Mouse (Mus musculus): ENCODE data around the gene Gprasp2. TPM values are rescaled to one million over a fixed set of nuclear protein-coding genes. Genes with fewer than 3 reads are reported as not detected.
"Not testable (repeated sequence)": the region's sequence is repeated elsewhere in the genome, so short reads cannot be mapped to it uniquely, and the experiment has no call there.

Gprasp2 gene
- total RNA-seq (2022), result 1 to 10 TPM; 1.2 to 5.5 (median 2.4) TPM

DNA sequence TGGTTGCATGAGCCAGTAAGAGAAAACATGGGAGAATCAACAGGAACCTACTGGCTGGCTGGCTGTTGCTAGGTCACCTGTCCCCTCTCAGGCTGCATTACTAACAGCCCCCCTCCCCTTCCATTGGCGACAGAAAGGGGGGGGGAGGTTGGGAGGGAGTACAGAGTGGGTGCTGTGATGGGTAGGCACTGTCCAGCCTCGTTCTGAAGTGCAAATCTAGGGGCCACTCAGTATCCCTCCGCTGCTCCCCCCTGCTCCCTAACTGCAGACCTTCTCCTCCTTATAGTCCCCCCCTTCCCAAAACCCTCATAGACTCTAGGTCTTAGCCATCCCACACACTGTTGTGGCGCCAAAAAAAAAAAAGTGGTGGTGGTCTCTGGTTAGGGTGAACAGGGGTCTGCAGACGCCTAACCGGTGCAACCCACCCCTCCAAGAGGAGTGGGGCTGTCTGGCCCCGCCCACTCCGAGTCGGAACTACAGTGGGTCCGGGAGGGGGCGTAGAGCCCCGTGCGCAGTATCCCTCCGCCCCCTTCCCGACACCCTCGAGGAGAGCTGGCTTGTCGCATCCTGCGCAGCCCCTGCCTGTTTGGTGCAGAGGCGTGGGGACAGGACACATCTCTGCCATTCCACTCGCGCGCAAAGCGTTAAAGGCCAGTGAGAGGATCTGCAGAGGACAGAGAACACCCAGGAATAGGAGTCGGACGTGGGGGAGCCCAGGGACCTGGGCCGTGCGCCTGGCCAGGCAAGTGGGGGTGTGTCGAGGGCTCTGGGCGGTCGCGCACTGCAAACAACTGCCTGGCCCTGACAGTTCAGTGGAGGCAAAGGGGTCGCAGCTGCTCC, at the start of gene Gprasp2:
Gene Gprasp2, plus strand, starts transcription at position 514 of the 840 bp plus-strand sequence.
- peak; percentile 0 for DNase-seq (ENCODE audit: low spot score)

DNA sequence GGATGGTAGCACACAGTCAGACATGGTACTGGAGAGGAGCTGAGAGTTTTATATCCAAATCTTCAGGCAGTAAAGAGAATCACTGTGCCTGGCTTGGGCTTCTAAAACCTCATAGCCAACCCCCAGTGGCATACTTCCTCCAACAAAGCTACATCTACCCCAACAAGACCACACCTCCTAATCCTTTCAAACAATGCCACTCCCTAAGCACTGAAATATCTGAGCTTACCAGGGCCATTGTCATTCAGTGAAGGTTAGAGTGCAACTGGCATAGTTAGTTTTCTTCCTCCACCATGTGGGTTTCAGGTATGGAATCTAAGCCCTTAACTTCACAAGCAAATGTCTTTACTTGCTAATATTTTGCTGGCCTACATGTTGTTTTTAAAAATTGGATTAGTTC, 47.3 kb upstream of the Gprasp2 start:
- no peak for DNase-seq (ENCODE audit: low spot score)

DNA sequence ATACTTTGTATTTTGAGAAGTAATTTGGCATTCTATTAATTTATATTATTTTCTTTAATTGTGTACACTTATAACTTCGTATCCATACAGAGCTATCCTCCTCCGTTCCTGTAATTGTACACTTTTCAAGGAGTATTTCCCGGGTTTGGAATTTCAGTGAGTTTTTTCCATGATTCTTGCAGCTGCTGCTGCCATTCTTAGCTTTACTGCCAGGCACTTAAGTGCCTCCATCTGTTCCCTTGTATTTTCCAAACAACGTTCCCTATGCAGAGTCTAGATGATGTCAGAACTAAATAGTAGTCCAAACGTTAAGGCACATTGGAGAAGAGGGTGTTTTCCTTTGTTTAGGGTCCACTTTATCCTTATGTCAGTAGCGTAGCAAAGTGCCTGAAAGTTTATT, 46.5 kb upstream of the Gprasp2 start:
- DNase-seq (ENCODE audit: low spot score), result no peak

DNA sequence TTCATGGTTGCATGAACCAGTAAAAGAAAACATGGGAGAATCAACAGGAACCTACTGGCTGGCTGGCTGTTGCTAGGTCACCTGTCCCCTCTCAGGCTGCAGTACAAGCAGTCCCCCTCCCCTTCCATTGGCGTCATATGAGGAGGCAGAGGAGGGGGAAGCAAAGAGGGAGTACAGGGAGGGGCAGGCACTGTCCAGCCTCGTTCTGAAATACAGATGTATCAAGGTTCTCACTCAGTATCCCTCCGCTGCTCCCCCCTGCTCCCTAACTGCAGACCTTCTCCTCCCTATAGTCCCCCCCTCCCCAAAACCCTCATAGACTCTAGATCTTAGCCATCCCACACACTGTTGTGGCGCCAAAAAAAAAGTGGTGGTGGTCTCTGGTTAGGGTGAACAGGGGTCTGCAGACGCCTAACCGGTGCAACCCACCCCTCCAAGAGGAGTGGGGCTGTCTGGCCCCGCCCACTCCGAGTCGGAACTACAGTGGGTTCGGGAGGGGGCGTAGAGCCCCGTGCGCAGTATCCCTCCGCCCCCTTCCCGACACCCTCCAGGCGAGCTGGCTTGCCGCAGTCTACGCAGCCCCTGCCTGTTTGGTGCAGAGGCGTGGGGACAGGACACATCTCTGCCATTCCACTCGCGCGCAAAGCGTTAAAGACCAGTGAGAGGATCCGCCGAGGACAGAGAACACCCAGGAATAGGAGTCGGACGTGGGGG, 43.1 kb upstream of the Gprasp2 start:
- not testable (repeated sequence) for DNase-seq (ENCODE audit: low spot score)

DNA sequence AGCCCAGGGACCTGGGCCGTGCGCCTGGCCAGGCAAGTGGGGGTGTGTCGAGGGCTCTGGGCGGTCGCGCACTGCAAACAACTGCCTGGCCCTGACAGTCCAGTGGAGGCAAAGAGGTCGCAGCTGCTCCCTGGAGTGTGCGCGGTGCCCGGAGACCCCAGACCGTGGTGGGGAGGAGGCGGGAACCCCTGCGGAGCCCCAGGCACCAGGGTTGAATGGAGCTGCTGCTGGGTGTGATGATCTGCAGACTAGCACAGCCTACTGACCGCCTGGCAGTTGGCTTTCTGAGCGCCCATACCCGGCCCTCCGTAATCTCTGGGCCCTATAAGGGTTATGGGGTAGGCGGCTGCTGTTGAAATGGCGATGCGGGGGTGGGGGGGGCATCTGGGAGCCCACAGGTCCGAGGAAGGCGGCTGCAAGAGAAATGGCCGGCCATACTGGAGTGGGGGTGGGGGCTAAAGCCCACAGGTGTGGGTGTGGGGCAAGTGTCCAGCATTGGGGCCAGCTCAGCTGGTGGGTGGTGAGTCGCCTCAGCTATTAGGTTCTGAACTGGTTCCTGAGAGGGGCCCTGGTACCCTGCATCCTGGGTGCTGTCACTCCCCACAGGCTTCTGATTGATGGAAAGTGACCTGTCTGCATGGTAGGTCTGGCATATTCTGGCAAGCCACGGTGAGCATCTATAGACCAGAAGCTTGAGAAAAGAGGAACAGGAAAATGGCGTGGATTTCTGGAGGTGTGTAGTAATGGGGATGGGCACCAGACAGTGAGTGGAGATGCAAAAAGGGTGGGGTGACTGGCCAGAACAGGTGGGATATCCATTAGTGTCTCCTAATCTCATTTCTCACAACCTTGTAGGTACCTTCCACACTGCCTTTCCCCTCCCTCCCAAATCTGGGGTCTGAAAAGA, 42.3 kb upstream of the Gprasp2 start:
- not testable (repeated sequence) for DNase-seq (ENCODE audit: low spot score)

DNA sequence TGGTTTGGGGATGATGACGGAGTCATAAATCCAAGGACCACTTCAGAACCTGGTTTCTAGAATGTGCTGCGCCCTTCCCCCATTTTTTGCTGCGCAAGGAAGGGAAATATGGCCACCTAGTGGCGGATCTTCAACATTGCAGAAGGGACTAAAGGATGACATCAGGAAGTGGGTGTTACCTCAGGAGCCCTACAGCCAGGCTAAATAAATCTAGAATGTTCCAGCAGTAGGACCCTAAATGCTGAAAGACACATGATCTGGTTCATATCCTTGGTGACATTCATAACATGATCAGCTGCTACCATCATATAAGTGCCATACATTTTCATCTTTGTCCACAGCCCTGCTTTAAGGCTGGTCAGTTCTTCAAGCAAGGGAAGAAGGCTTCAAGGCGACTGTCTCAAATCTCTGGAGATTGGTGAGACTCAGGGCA, 41.6 kb upstream of the Gprasp2 start, which contains the start of gene Bhlhb9:
Gene Bhlhb9, plus strand, starts transcription at position 383 of the 433 bp plus-strand sequence.
- DNase-seq (ENCODE audit: low spot score), result peak; percentile 44

DNA sequence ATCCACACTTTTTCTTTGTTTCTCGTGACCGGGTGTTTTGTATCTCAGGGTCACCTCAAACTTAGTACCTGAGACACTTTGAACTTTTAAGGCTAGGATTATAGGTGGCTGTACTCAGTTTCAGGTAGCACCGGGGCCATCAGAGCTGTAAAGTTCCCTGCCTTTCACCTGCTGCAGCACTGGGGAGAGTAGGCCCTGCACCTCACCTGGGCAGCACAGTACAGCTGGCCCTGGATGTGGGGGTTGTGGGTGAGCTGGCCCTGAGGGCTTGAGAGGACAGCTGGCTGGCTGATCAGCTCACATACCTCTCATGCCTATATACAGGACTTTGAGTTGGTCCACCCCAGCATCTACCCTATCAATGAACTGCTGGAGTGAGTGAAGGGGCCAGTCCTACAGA, 34.7 kb upstream of the Gprasp2 start:
- DNase-seq (ENCODE audit: low spot score), result no peak

DNA sequence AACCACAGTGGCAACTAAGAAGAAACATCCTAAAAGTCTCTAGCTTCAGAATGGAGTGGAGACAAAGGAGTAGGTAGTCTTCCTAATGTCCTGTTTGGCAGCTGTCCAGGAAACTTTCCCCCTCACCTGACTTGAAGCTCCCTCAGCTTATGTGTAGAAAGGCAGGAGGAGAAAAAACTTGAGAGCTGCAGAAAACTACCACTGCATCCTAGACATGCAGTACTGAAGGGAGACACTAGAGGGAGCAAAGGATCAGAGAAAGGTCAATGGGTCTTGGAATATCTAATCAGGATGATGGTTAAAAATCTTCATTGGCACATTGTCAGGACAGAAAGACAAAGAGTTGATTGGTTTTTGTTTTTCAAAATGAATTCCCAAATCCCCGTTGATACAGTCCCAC, 33.1 kb upstream of the Gprasp2 start:
- peak; percentile 23 for DNase-seq (ENCODE audit: low spot score)

DNA sequence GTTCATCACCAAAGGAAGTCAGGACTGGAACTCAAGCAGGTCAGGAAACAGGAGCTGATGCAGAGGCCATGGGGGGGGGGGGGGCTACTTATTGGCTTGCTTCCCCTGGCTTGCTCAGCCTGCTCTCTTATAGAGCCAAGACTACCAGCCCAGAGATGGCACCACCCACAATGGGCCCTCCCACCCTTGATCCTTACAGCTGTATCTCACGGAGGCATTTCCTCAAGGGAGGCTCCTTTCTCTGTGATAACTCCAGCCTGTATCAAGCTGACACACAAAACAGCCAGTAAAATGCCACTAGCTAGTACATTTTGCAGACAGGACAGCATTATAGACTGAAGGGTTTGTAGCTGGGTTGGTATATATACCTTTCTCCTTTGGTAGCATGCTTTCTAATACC, 2.9 kb upstream of the Gprasp2 start:
- not testable (repeated sequence) for DNase-seq (ENCODE audit: low spot score)

DNA sequence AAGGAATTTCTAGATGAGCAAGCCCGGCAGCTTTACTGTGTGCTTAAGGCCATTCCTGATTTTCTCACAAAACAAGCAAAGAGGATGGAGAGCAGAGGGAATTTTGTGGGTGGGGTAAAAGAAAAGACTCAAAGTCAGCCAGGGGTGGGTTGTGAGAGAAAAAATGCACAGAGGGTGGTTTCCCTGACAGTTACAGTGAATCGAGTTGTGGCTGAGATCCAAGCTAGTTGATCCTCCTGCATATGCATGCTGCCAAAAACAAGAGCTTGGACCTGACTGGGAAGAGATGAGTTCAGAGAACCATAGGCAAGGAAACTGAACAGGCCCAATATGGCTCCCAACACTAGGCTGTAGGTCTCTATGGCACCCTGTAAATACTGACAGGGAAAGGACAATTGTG, 938 bp upstream of the Gprasp2 start:
- no peak for DNase-seq (ENCODE audit: low spot score)

DNA sequence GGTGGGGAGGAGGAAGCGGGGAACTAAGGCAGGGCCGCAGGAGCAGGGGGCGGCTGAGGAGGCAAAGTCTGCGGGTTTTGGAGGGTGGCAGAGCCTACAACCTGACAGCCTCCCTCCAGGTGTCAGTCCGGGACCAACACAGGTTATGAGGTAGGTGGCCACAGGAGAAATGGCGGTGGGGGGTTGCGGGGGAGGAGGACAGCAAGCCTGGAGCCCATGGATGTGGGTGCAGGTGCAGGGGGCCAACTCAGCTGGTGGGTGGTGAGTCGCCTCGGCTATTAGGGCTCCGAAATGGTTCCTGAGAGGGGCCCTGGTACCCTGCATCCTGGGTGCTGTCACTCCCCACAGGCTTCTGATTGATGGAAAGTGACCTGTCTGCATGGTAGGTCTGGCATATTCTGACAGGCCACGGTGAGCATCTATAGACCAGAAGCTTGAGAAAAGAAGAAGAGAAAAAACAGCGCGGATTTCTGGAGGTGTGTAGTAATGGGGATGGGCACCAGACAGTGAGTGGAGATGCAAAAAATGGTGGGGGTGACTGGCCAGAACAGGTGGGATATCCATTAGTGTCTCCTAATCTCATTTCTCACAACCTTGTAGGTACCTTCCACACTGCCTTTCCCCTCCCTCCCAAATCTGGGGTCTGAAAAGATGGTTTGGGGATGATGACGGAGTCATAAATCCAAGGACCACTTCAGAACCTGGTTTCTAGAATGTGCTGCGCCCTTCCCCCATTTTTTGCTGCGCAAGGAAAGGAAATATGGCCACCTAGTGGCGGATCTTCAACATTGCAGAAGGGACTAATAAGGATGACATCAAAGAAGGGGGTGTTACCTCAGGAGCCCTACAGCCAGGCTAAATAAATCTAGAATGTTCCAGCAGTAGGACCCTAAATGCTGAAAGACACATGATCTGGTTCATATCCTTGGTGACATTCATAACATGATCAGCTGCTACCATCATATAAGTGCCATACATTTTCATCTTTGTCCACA, 860 bp downstream of the Gprasp2 start:
- peak; percentile 2 for DNase-seq (ENCODE audit: low spot score)

DNA sequence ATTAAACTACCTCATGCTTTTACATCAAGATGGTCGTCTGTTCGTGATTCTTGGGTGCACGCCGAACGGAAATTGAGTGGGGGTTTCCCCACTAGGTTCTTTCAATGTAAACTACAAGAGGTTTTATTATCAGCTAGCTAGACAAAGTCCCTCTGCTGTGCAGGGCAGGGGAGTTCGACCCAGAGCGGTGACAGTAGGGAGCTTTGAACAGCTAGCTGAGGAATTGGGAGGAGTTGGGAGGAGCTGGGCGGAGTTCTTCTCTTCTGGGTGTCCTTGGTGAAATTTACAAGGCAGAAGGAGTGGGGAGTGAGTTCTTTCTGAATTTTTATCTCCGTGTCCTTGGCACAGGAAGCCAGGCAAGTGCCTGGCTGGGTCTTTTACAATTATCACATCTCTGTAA, 28.0 kb downstream of the Gprasp2 start:
- not testable (repeated sequence) for DNase-seq (ENCODE audit: low spot score)

DNA sequence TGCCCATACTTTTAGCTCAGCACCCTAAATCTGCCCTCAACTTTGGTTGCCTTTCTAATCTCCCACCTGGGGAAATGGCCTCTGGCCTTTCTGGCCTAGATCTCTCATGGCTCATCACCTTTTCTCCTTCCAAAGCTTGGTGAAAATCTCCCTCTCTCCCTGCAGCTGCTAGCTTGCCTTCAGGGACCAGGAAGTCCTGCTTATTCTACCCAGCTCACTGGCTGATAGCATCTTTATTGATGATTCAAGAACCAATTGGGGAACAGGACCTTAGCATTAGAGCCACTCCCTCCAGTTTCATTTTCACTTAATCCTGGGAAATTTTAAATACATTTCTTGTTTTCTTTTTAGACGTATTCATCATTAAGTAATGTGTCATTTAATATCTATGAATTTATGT, 37.8 kb downstream of the Gprasp2 start:
- DNase-seq (ENCODE audit: low spot score), result no peak

DNA sequence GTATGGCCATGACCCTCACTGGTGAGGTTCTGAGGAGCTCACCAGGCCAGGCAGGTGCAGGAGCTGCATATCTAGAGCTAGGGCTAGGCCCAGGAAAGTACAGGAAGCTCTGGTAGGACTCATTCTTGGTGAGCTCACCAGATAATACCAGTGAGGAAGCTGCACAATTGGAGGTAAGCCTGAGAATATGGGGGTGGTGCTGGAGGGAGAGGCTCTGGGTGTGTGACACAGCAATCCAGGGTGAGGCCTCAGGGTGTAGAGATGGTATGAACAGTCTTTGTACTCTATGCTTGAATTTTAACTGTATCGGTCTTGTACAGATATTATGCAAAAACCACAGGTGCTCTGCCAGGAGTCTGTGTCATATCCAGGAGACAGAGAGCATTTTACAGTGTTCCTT, 40.8 kb downstream of the Gprasp2 start:
- DNase-seq (ENCODE audit: low spot score), result no peak

DNA sequence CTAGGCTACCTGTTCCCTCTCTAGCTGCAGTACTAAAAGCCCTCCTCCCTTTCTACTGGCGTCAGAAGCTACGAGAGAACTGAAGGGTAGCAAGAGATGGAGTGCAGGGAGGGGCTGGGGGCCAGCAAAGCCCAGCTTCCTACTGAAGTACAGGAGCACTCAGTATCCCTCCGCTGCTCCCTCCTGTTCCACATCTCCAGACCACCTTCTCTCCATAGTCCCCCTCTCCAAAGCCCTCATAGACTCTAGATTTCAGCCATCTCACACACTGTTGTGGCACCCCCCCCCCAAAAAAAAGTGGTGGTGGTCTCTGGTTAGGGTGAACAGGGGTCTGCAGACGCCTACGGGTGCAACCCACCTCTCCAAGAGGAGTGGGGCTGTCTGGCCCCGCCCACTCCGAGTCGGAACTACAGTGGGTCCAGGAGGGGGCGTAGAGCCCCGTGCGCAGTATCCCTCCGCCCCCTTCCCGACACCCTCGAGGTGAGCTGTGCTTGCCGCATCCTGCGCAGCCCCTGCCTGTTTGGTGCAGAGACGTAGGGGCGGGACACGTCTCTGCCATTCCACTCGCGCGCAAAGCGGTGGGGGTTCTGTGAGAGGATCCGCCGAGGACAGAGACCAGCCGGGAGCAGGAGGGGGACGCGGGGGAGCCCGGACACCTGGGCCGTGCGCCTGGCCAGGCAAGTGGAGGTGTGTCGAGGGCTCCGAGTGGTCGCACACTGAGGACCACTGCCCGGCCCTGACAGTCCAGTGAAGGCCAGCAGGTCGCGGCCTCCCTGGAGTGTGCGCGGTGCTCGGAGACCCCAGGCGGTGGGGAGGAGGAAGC, 46.8 kb downstream of the Gprasp2 start:
- peak; percentile 11 for DNase-seq (ENCODE audit: low spot score)

DNA sequence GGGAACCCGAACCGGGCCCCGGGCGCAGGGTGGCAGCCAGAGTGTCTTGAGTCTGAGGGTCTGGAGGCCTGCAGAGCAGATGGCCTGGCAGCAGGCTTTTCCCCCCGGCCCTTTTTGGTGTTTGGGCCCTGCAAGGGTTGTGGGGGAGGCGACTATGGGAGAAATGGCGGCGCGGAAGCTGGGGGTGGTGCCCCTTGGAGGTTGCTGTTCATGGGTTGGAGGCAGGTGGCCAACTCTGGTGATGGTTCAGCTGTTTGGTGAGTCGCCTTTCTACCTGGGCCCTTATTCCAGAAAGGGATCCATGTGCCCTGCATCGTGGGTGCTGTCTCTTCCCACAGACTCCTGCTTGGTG, 47.4 kb downstream of the Gprasp2 start:
- DNase-seq (ENCODE audit: low spot score), result no peak

All from heart, adult 8-10 months (tissue).